Mouse (Mus musculus) gastrocnemius, adult 2 months (tissue): ENCODE measurements at regions not wholly inside any gene's neighbourhood (a gene's known extent, or its start where the extent isn't known, plus 50 kb on each side); places are given as distances from the start of the nearest gene placed in this dataset.

ENCODE experiments used
- DNase-seq: peaks from one replicate; pipeline ENCODE4 v3.0.0; 2022
- H3K27ac ChIP-seq: fragments of 200-600 bp; 2 replicates; pipeline ENCODE4 v1.8.1; 2022; ENCODE audit warnings: mild to moderate bottlenecking
- H3K4me3 ChIP-seq: fragments of 200-600 bp; 2 replicates; pipeline ENCODE4 v1.8.1; 2022; ENCODE audit warnings: mild to moderate bottlenecking, moderate library complexity
- CTCF ChIP-seq: fragments of 200-600 bp; IDR thresholded peaks from 2 replicates; pipeline ENCODE4 v1.8.1; 2022; ENCODE audit warnings: antibody characterized with exemption, mild to moderate bottlenecking, moderate library complexity
- intact Hi-C: fragments of 180-260 bp; cut with DNase I; formaldehyde crosslinking; loops from one replicate; pipeline ENCODE4 v1.15.1; 2025

- Histone ChIP-seq H3K4me3 (no peak overlapping the region), H3K27ac (no peak overlapping the region)
- no peak for DNase-seq
- intact Hi-C loops: no loop called here
- TF ChIP-seq CTCF: no peak
Measured at GRCm38 (mm10) chr3:21325329-21325896, 751.0 kb upstream of the Tbl1xr1 start.

DNA sequence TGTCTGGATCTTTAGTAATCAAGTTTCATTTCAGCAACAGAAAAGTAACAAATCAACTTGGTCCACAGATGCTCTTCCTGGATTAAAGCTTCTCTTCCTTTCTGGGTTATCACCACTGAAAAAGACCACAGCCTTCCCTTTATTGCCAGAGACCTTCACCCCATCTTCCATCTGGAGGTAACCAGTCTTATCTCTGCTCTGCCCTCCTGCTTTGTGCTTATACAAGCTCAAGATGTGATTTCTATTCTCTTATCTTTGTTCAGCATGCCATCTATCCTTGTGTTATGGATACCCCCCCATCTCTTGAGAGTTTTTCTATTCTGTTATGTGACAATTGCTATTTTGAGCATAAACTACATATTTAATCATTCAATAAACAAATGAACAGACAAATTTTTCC is 734.5 kb upstream of the Tbl1xr1 start:
- no peak for TF ChIP-seq CTCF
- intact Hi-C loops: no loop called here
- no peak for DNase-seq
- no peak overlapping the region for H3K27ac ChIP-seq
- H3K4me3 ChIP-seq: no peak overlapping the region

- no peak for DNase-seq
- intact Hi-C loops: no loop called here
- no peak overlapping the region for H3K4me3 ChIP-seq
- no peak for TF ChIP-seq CTCF
- no peak overlapping the region for H3K27ac ChIP-seq
Measured at GRCm38 (mm10) chr3:21343095-21343494, 733.4 kb upstream of the Tbl1xr1 start.

DNA sequence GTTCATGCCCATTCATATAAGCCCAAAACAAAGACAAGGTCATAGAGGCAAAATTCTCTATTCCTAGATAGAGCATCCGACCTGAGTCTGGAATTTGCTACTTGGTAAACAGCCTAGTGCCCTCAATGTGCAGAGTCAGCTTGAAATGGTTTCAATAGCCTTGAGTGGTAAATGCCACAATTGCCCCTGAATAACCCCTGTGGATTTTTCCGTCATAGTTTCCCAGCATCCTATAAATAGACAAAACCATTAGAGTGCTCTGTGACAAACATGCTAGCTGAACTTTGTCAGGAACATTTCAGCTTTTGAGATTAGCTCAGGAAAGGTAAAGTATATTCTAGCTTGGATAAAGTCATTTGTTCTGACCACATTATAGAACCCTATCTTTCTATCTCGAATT is 727.0 kb upstream of the Tbl1xr1 start:
- Histone ChIP-seq H3K27ac (peak overlapping the region; percentile 64), H3K4me3 (no peak overlapping the region)
- DNase-seq: no peak
- intact Hi-C loops: no loop called here
- TF ChIP-seq CTCF: no peak

- no peak overlapping the region for H3K4me3 ChIP-seq
- no peak for TF ChIP-seq CTCF
- intact Hi-C loops: no loop called here
- no peak for DNase-seq
- H3K27ac ChIP-seq: no peak overlapping the region
Measured at GRCm38 (mm10) chr3:21356150-21356549, 720.3 kb upstream of the Tbl1xr1 start.

DNA sequence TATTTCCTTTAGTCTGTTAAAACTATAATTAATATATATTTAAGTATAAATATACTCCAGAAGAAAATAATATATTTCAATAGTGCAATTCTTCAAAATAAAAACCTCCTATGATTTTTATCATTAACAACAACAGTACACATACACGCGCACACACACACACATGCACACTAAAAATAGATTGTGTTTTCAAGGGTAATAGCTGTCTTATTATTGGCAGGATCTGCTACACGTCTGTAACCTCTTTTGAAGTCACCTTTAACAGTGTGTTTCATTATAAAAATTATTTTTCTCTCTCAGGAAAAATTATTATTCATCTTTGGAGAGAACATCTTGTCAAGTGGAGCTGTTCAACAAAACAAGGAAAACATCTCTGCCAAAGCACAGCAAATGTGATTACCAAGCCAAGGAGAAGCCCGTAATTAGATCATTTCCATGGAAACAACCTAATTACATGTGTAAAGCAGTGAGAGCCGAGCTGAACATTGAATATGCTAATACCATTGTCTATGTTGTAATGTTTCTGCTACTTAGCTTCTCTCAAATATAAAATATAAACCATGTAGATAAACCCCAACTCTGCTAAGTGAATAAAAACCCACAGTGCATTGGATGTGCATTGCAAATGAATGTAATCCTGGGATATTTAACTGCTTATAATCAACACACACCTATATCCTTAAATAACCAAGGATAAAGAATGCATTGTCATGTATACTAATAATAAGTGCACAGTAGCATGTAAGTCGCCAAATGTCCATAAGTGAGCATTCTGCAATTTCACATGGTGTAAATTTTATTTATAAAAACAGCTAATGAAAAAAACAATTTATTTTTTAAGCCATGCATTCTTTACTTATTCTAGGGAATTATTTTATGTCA is 719.4 kb upstream of the Tbl1xr1 start:
- TF ChIP-seq CTCF: no peak
- no peak overlapping the region for H3K27ac ChIP-seq
- intact Hi-C loops: no loop called here
- no peak overlapping the region for H3K4me3 ChIP-seq
- DNase-seq: no peak

- no peak for TF ChIP-seq CTCF
- no peak overlapping the region for H3K4me3 ChIP-seq
Measured at GRCm38 (mm10) chr3:21358068-21358467, 718.4 kb upstream of the Tbl1xr1 start.

GRCm38 (mm10) chr3:21361069-21361468 is 715.4 kb upstream of the Tbl1xr1 start:
- H3K27ac ChIP-seq: no peak overlapping the region
- intact Hi-C loops: no loop called here
- H3K4me3 ChIP-seq: no peak overlapping the region
- no peak for TF ChIP-seq CTCF
- DNase-seq: no peak

More at GRCm38 (mm10) chr3:21358068-21358467, 718.4 kb upstream of the Tbl1xr1 start:
- DNase-seq: no peak
- intact Hi-C loops: no loop called here
- H3K27ac ChIP-seq: no peak overlapping the region

GRCm38 (mm10) chr3:21379816-21380215 is 696.6 kb upstream of the Tbl1xr1 start:
- no peak for TF ChIP-seq CTCF
- DNase-seq: peak; percentile 60
- Histone ChIP-seq H3K4me3 (no peak overlapping the region), H3K27ac (no peak overlapping the region; the same call in 1 of the 2 replicates)
- intact Hi-C loops: no loop called here

- no peak for DNase-seq
- TF ChIP-seq CTCF: no peak
- intact Hi-C loops: no loop called here
- Histone ChIP-seq H3K27ac (no peak overlapping the region), H3K4me3 (no peak overlapping the region)
Measured at GRCm38 (mm10) chr3:21381072-21381471, 695.4 kb upstream of the Tbl1xr1 start.

GRCm38 (mm10) chr3:21403551-21403950 is 672.9 kb upstream of the Tbl1xr1 start:
- intact Hi-C loops: no loop called here
- H3K27ac ChIP-seq: no peak overlapping the region

GRCm38 (mm10) chr3:21404058-21404457 is 672.4 kb upstream of the Tbl1xr1 start:
- intact Hi-C loops: no loop called here
- Histone ChIP-seq H3K27ac (no peak overlapping the region), H3K4me3 (no peak overlapping the region)
- DNase-seq: no peak
- no peak for TF ChIP-seq CTCF

More at GRCm38 (mm10) chr3:21403551-21403950, 672.9 kb upstream of the Tbl1xr1 start:
- no peak overlapping the region for H3K4me3 ChIP-seq
- TF ChIP-seq CTCF: no peak
- no peak for DNase-seq

- H3K27ac ChIP-seq: no peak overlapping the region
- no peak overlapping the region for H3K4me3 ChIP-seq
- intact Hi-C loops: no loop called here
- no peak for TF ChIP-seq CTCF
- DNase-seq: no peak
Measured at GRCm38 (mm10) chr3:21407077-21407476, 669.4 kb upstream of the Tbl1xr1 start.

DNA sequence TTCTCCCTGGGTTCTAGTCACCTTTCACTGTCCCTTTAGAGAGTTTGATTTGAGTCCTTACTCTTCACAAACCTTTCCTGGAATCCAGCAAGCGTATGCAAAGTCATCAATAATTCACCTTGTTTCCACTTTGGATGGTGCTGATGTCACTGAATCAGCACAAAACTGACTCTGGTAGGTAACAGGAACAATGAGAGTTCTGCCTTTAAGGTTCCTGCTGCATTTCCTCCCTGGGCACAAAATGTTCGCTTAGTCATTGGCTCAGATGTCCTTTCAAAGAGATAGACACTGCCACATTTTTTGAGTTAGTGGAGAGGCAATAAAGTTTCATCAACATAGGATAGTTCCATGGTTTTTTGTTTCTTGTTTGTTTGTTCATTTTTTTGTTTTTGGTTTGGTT is 664.4 kb upstream of the Tbl1xr1 start:
- Histone ChIP-seq H3K4me3 (no peak overlapping the region), H3K27ac (no peak overlapping the region)
- TF ChIP-seq CTCF: no peak
- DNase-seq: no peak
- intact Hi-C loops: no loop called here
